20 mouse cellular contexts compared by ENCODE assay signal in the genomic region with DNA sequence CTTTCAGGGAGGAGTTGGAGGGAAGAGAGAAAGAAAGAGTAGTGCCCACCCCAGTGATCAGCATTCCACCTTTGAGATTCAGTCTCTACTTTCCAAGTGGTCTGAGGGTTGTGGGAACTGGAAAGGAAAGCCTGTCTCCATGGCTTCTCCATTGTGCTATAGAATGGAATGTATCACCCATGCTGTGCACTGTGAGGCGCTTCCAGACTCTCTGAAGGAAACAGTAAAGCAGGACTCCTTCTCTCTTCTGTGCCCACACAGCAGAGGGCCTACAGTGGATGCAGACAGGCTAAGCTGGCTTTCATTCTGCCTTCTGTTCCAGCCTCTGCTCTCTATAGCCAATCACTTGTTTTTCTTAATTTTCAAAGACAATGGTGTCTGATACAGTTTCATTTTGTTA. TPM values are rescaled to one million over a fixed set of nuclear protein-coding genes. Genes with fewer than 3 reads are reported as not detected.
DNase-seq lines count a peak whose midpoint lies in the region; ATAC-seq and TF ChIP-seq lines count a peak whose summit lies in the region.
"Had no signal": no experiment of that assay in that cellular context is flagged by ENCODE, and none has a peak within 500 bp of the region (broad histone marks: within the 10 kb centered on the region; RNA-seq: fewer than 3 reads in every experiment).

No protein-coding gene starts in this region.

- no peaks in the 10 kb centered on the region for H3K27me3 ChIP-seq in hindbrain, embryonic 13.5 days
- H3K27me3 ChIP-seq in midbrain, embryonic 15.5 days (replicated peaks), result no peaks in the 10 kb centered on the region
- H3K27me3 ChIP-seq: kidney, embryonic 15.5 days had no signal

- no peak overlapping the region for H3K4me3 ChIP-seq in layer of hippocampus, adult 2 months
- no peak overlapping the region for H3K4me3 ChIP-seq in hindbrain, embryonic 13.5 days
- H3K4me3 ChIP-seq in midbrain, embryonic 15.5 days, result no peak overlapping the region
- H3K4me3 ChIP-seq: kidney, embryonic 15.5 days had no signal

- H3K4me1 ChIP-seq in hindbrain, embryonic 13.5 days (replicated peaks), result peaks cover 22% of the 10 kb centered on the region
- peaks cover 11% of the 10 kb centered on the region for H3K4me1 ChIP-seq in midbrain, embryonic 15.5 days

- ATAC-seq in hindbrain, embryonic 13.5 days (ENCODE audit: low FRiP score), result peak; percentile 80
- peak; percentile 54; the same call in 1 of the 2 replicates for ATAC-seq in midbrain, embryonic 15.5 days (replicated peaks)

- DNase-seq in layer of hippocampus, adult 2 months (ENCODE audit: low spot score in 2 of 2), result no peak
- no peak for DNase-seq in layer of hippocampus, postnatal 10 days (ENCODE audit: low spot score in 2 of 2)
- peak; percentile 59 for DNase-seq in brain, adult 2 months (ENCODE audit: low read depth, low spot score)
- no peak for DNase-seq in thymus, postnatal 25 days
- DNase-seq in adrenal gland, postnatal 4 days (ENCODE audit: low spot score in 2 of 2), result no peak
- DNase-seq in kidney, postnatal 25 days, result no peak
- DNase-seq: adrenal gland, postnatal 36 days; cerebellum, adult 11 months; gastrocnemius, postnatal 25 days; heart, postnatal 4 days; layer of hippocampus, adult 9-11 months; lung, postnatal 10 days; right cerebral cortex, postnatal 14 days had no signal

- no peaks in the 10 kb centered on the region for H3K36me3 ChIP-seq in hindbrain, embryonic 13.5 days
- H3K36me3 ChIP-seq in midbrain, embryonic 15.5 days (replicated peaks), result no peaks in the 10 kb centered on the region
- H3K36me3 ChIP-seq: G1E; kidney, embryonic 15.5 days had no signal

- no peak for TF ChIP-seq CTCF in layer of hippocampus, adult 2 months (conservative IDR thresholded peaks at IDR 0.05)

- H3K4me2 ChIP-seq in hindbrain, embryonic 13.5 days, result no peak overlapping the region
- no peak overlapping the region for H3K4me2 ChIP-seq in midbrain, embryonic 15.5 days
- H3K4me2 ChIP-seq: heart, embryonic 11.5 days; kidney, embryonic 15.5 days had no signal

- WGBS in hindbrain, embryonic 13.5 days, result 25% methylated on average over 1 of the region's 1 CpGs
- WGBS in midbrain, embryonic 15.5 days, result 18% methylated on average over 1 of the region's 1 CpGs

- H3K9me3 ChIP-seq in hindbrain, embryonic 13.5 days, result no peaks in the 10 kb centered on the region
- H3K9me3 ChIP-seq in midbrain, embryonic 15.5 days, result no peaks in the 10 kb centered on the region
- H3K9me3 ChIP-seq: kidney, embryonic 15.5 days had no signal

- no peak overlapping the region for H3K9ac ChIP-seq in hindbrain, embryonic 13.5 days
- H3K9ac ChIP-seq in midbrain, embryonic 15.5 days, result no peak overlapping the region
- H3K9ac ChIP-seq: kidney, embryonic 15.5 days; liver, embryonic 14.5 days had no signal

- peak overlapping the region; percentile 6; the same call in 1 of the 2 replicates for H3K27ac ChIP-seq in layer of hippocampus, adult 2 months
- peak overlapping the region; percentile 52; the same call in 1 of the 2 replicates for H3K27ac ChIP-seq in hindbrain, embryonic 13.5 days
- 0 out of 2 replicates have a peak overlapping the region, but pooled peaks have one; percentile 34 for H3K27ac ChIP-seq in midbrain, embryonic 15.5 days
- H3K27ac ChIP-seq: kidney, embryonic 15.5 days; liver, embryonic 14.5 days had no signal

RNA-seq across cellular contexts. Expression of a gene that starts 41.8 kb away (rescaled TPM):
- 100 to 1,000 TPM; 413 to 426 TPM for total RNA-seq in layer of hippocampus, adult 2 months (2021)
- total RNA-seq in layer of hippocampus, postnatal 10 days (2021), result 100 to 1,000 TPM; 275 to 280 TPM
- 148 and 188 TPM in 2 replicates for polyA plus RNA-seq in hindbrain, embryonic 13.5 days (2015; fragmentation: Nextera tagmentation; extraction: Ambion mirVana)
- polyA plus RNA-seq in midbrain, embryonic 15.5 days (2015; fragmentation: Nextera tagmentation; extraction: Ambion mirVana), result 223 and 238 TPM in 2 replicates
- 10 to 100 TPM in 1 of 2 experiments, 1 to 10 TPM in 1; 9.7 to 10.4 TPM for total RNA-seq in adrenal gland, postnatal 4 days (2021)
- total RNA-seq: G1E; megakaryocyte-erythroid progenitor cell, adult 5-6 weeks had no signal
- polyA plus RNA-seq: G1E had no signal

Comparison
In these comparisons a context has a peak if more than half of its experiments do, and no peak if none do; other contexts are left out.
1. RNA of a gene that starts 41.8 kb away (total RNA-seq): 413 to 426 TPM in layer of hippocampus, adult 2 months and 275 to 280 TPM in layer of hippocampus, postnatal 10 days; 9.7 to 10.4 TPM in adrenal gland, postnatal 4 days; every median in the first group is over 10 times any median in the second.
2. Peak in every context shown above with its lines, with median percentiles within 50 percentile points of each other: H3K27ac ChIP-seq.